Mouse (Mus musculus) kidney, adult 2 months (tissue): Measurements from ENCODE around the gene Slamf9.

Source experiments
- CTCF ChIP-seq: fragments of 200-500 bp; conservative IDR thresholded peaks from 2 replicates; pipeline ENCODE4 v1.5.1; 2011; ENCODE audit warnings: low read depth, mild to moderate bottlenecking, control low read depth, low read length, moderate library complexity, mixed read lengths; ENCODE audit not compliant: insufficient read depth, insufficient read length
- POLR2A ChIP-seq: fragments of 200-500 bp; IDR thresholded peaks from one replicate; pipeline ENCODE4 v1.6.1; 2011; ENCODE audit warnings: low read depth, low read length, control low read depth

GRCm38 (mm10) chr1:172525971-172526370 is 50.8 kb downstream of the Slamf9 start:
- TF ChIP-seq CTCF: no peak
- no peak for TF ChIP-seq POLR2A
